Mouse (Mus musculus) cerebellum, adult 8-10 months (tissue): ENCODE results near the gene Cdh12.

Experiments
- DNase-seq: peaks from one replicate; pipeline ENCODE4 v3.0.0; 2022

The Cdh12 gene

GRCm38 (mm10) chr15:21407324-21408044 lies 958.4 kb downstream of the Cdh12 start:
- DNase-seq = peak; percentile 6

DNA sequence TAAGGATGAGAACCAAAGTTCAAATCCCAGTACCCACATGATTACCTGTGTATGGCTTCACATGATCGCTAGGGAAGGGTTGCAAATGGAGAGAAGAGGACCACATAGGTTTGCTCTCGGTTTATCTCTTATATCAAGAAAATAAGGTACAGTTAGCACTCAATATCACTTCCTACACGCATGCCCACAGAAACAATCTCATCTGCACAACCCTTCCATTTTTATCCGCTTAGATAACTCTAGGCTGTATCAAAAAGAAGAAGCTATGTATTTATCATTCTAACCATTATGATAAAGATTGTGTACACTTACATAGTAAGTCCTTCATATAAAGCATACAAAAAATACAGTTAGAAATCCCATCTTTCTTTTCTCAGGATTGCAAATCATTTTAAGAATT lies 988.3 kb downstream of the Cdh12 start:
- DNase-seq = no peak

- no peak for DNase-seq
These were observed 988.9 kb downstream of the Cdh12 start for GRCm38 (mm10) chr15:21437924-21438323.

DNA sequence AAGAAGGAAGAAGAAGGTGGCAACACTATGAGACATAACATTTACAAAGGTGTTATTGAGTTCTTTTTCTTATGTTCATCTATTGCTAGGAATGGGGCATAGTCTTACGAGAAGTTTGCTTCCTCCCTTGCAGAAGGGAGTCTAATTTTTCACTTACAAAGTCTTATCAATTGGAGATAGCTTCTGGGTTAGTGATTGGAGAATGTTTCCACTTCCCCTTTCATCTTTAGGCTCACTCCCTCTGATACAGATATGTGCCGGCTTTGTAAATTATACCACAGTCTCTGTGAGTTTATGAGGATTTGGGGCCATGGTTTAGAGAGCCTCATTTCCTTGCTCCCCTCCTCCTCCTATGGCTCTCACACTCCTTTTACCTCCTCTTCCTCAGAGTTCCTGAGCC lies 1009.0 kb downstream of the Cdh12 start:
- DNase-seq = no peak

GRCm38 (mm10) chr15:21519355-21519869 lies 1070.3 kb downstream of the Cdh12 start:
- no peak for DNase-seq

- DNase-seq = no peak
These were observed 1081.7 kb downstream of the Cdh12 start for GRCm38 (mm10) chr15:21530804-21531203.

DNA sequence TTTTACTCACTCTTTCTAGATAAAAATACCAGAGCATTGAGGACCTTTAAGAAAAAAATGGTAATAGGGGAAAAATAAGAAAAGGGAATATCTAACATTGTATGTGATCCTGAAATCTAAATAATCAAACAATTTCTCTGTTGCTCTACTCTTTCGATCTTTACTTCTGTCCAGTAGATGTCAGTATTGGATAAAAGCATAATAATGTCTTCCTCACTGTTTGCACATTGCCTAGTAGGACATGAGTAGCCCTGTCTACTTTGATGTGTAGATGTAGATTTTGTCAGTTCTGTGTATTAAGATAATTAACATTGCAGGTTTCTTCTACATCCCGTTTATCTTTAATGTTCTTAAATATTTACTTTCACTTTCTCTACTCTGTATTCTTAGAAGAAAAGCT lies 1087.8 kb downstream of the Cdh12 start:
- DNase-seq = no peak

DNA sequence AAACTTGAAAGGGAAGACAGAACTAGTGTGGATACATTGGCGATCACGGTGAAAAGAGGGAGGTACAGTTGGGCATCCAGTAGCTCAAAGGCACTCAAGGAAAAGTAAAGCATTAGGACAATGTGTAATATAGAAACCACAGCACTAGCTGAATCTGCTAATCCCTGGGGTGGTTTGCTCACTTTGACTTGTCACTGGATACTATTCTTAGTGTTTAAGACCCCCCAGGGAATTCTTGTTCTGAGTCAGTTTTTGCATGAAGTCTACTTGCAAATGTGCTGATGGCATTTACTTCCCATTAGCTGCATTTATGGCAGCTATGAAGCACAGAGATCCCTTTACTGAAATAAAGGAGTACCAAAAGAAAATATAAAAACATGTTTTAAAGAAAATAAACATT lies 1095.7 kb downstream of the Cdh12 start:
- DNase-seq = no peak

DNA sequence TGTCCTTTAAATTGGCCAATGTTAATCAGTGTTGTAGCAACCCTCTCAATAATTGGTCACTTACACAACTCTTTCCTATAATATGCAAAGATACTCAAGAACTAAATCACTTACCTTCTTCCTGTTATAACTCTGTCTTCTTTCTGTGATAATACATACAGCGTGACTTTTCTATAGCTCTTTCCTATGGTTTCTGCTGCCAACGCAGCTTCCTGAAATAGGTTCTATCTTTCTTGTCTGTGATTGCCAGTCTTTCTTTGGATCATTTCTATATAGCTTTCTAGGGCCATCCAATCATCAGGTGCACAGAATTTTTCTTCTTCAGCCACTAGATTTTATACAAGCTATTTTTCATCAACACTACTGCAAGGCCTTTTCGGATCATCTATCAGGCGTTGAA lies 1106.9 kb downstream of the Cdh12 start:
- DNase-seq = no peak

- no peak for DNase-seq
These were observed 1117.4 kb downstream of the Cdh12 start for GRCm38 (mm10) chr15:21566314-21567051.

GRCm38 (mm10) chr15:21604510-21604909 lies 1155.4 kb downstream of the Cdh12 start:
- no peak for DNase-seq
